Mouse (Mus musculus) neural tube, embryonic 11.5 days (tissue): ENCODE data around the gene Hoxb3. TPM values are rescaled to one million over a fixed set of nuclear protein-coding genes. Genes with fewer than 3 reads are reported as not detected.
A peak's percentile ranks its signal among the peaks of the same experiment; 100 is the strongest.

Experiments used
- ATAC-seq: fragments of 200-750 bp; cut with Nextera tagmentation; 2 replicates; pipeline ENCODE4 v1.8.0; 2017; ENCODE audit warnings: moderate number of reproducible peaks, mild to moderate bottlenecking, moderate TSS enrichment, moderate library complexity; ENCODE audit not compliant: insufficient read depth, low FRiP score, low TSS enrichment
- DNase-seq: peaks from one replicate; pipeline ENCODE4 v3.0.0-alpha.2; 2015; ENCODE audit warnings: low spot score
- H3K27ac ChIP-seq: fragments of 300-500 bp; sonication (generic); 2 replicates; pipeline ENCODE4 v1.5.1; 2014; ENCODE audit warnings: low read depth, mild to moderate bottlenecking, low read length
- H3K27me3 ChIP-seq: fragments of 300-500 bp; sonication (generic); 2 replicates; pipeline ENCODE4 v1.6.1; 2014; ENCODE audit warnings: mild to moderate bottlenecking, low read length, mixed read lengths; ENCODE audit not compliant: control insufficient read depth, insufficient read depth
- H3K36me3 ChIP-seq: fragments of 300-500 bp; sonication (generic); 2 replicates; pipeline ENCODE4 v1.6.1; 2014; ENCODE audit warnings: mild to moderate bottlenecking, low read length, moderate library complexity, mixed read lengths; ENCODE audit not compliant: control insufficient read depth, insufficient read depth
- H3K4me1 ChIP-seq: fragments of 300-500 bp; sonication (generic); 2 replicates; pipeline ENCODE4 v1.6.1; 2014; ENCODE audit warnings: low read length, mixed read lengths; ENCODE audit not compliant: control insufficient read depth, insufficient read depth
- H3K4me2 ChIP-seq: fragments of 300-500 bp; sonication (generic); 2 replicates; pipeline ENCODE4 v1.6.1; 2014; ENCODE audit warnings: low read depth, mild to moderate bottlenecking, moderate library complexity
- H3K4me3 ChIP-seq: fragments of 300-500 bp; sonication (generic); 2 replicates; pipeline ENCODE4 v1.5.1; 2014; ENCODE audit warnings: low read depth, low read length
- H3K9ac ChIP-seq: fragments of 300-500 bp; sonication (generic); 2 replicates; pipeline ENCODE4 v1.6.1; 2014; ENCODE audit warnings: mild to moderate bottlenecking, low read length
- H3K9me3 ChIP-seq: fragments of 300-500 bp; sonication (generic); 2 replicates; pipeline ENCODE4 v1.6.1; 2016; ENCODE audit warnings: low read length; ENCODE audit not compliant: control insufficient read depth
- WGBS: fragments of 180-500 bp; shearing (Covaris S2); extraction: QIAGEN DNeasy Blood & Tissue Kit; methylation state at CpG from one replicate; pipeline ENCODE4 v1.1.7; 2014; 5-methylcytosine and 5-hydroxymethylcytosine counted together
- polyA plus RNA-seq: library from polyadenylated mRNA; unstranded; fragments of >200 nt; fragmentation: Nextera tagmentation; extraction: Ambion mirVana; gene quantifications from 2 replicates; pipeline ENCODE4 v1.2.1, GENCODE M21; 2014

Gene Hoxb3
- polyA plus RNA-seq, 1 experiment from 2014 or later: 10.3 TPM

DNA sequence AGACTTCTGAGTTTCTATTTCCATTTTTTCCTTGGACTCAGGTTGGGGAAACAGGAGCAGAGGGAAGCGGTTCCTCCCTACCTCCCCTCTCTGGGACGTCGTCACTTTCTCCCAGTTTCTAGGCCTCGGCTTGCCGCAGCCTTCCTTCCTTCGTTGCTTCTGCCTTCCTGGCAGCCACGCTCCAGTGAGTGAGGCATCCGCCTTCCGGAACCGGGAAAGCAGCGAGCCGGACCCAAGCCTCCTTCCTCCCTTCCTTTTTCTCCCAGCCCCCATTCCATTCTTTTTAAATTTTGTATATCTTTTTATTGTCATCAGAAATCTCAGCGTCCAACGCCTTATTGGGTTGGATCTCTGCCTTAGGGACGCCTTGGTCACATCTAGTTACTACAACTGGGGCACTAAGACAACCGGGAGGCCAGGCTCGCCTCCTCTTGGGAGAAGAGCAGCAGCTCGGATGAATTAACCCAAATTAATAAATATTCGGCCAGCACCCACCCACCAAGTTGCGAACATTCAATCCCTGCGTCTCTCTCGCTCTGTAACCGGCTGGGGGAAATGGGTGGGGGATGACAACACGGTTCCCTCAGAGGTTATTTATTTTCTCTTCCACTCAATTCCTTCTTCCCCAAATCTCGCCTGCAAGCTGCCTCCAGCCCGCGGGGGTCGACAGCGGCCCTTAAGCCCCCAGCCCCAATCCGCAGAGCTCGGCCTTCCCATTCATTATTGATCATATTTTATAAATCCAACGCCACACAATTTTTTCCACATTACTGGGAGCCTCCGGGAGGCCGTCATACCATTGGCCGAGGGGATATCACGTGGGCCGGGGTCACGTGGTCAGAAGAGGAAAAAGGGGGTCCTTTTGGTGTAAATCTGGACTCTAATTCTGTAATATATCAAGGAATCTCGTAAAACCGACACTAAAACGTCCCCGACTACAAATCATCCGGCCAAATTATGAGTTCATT lies 37.1 kb upstream of the Hoxb3 start, which contains the start of gene Hoxb7:
Hoxb7 (plus strand) TSS at position 853 of the 968 bp plus-strand sequence.
- H3K4me3 ChIP-seq: peak within 1 kb of the TSS; percentile 96
- no peaks in the 10 kb centered on the region for H3K9me3 ChIP-seq
- peak within 1 kb of the TSS; percentile 100 for H3K4me2 ChIP-seq
- DNase-seq: peak; percentile 81
- peak within 1 kb of the TSS; percentile 100 for H3K9ac ChIP-seq
- peak within 1 kb of the TSS; percentile 100 for H3K27ac ChIP-seq
- no peaks in the 10 kb centered on the region for H3K36me3 ChIP-seq
- ATAC-seq: peak; percentile 29; the same call in 1 of the 2 replicates
- H3K4me1 ChIP-seq: peaks cover 20% of the 10 kb centered on the region
- 0 out of 2 replicates have a peak, but pooled peaks cover 3% of the 10 kb centered on the region for H3K27me3 ChIP-seq
- under 1% methylated on average over 43 of the region's 43 CpGs for WGBS

DNA sequence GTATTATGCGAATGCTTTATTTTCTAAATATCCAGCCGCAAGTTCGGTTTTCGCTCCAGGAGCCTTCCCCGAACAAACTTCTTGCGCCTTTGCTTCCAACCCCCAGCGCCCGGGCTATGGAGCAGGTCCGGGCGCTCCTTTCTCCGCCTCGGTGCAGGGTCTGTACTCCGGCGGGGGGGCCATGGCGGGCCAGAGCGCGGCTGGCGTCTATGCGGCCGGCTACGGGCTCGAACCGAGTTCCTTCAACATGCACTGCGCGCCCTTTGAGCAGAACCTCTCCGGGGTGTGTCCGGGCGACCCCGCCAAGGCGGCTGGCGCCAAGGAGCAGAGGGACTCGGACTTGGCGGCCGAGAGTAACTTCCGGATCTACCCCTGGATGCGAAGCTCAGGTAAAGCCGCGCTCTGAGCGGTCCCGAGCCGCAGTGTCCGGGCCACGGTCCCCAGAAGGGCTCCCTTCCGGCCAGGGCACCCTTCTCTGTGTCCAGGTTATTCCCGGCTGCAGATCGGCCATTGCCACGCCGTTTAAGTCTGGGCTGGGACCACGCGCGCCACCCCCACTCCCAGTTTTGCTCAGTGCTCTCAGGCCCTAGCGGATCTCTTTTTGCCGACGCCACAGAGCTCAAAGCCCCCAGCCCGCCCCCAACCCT lies 36.3 kb upstream of the Hoxb3 start:
- ATAC-seq: peak; percentile 29
- Histone ChIP-seq H3K36me3 (no peaks in the 10 kb centered on the region), H3K4me1 (peaks cover 18% of the 10 kb centered on the region), H3K4me3 (peak overlapping the region; percentile 96), H3K9ac (peak overlapping the region; percentile 100), H3K4me2 (peak overlapping the region; percentile 100), H3K9me3 (no peaks in the 10 kb centered on the region), H3K27ac (peak overlapping the region; percentile 100), H3K27me3 (no peaks in the 10 kb centered on the region)
- no peak for DNase-seq
- under 1% methylated on average over 55 of the region's 55 CpGs for WGBS

- Histone ChIP-seq H3K4me3 (peak overlapping the region; percentile 96), H3K4me2 (peak overlapping the region; percentile 100), H3K27me3 (no peaks in the 10 kb centered on the region), H3K9me3 (no peaks in the 10 kb centered on the region), H3K9ac (peak overlapping the region; percentile 100), H3K4me1 (peaks cover 18% of the 10 kb centered on the region), H3K27ac (peak overlapping the region; percentile 100), H3K36me3 (no peaks in the 10 kb centered on the region)
- ATAC-seq: peak; percentile 22
- WGBS: under 1% methylated on average over 9 of the region's 9 CpGs
- DNase-seq: no peak
These were observed 35.7 kb upstream of the Hoxb3 start for GRCm38 (mm10) chr11:96287411-96287810.

- H3K36me3 ChIP-seq: no peaks in the 10 kb centered on the region
- ATAC-seq (no peak), DNase-seq (no peak)
- peak overlapping the region; percentile 96 for H3K4me3 ChIP-seq
- H3K4me2 ChIP-seq: peak overlapping the region; percentile 100
- peak overlapping the region; percentile 100 for H3K9ac ChIP-seq
- H3K9me3 ChIP-seq: no peaks in the 10 kb centered on the region
- H3K4me1 ChIP-seq: peaks cover 18% of the 10 kb centered on the region
- WGBS: 13% methylated on average over 1 of the region's 1 CpGs
- H3K27ac ChIP-seq: peak overlapping the region; percentile 100
- no peaks in the 10 kb centered on the region for H3K27me3 ChIP-seq
These were observed 34.5 kb upstream of the Hoxb3 start for GRCm38 (mm10) chr11:96288455-96289221.

DNA sequence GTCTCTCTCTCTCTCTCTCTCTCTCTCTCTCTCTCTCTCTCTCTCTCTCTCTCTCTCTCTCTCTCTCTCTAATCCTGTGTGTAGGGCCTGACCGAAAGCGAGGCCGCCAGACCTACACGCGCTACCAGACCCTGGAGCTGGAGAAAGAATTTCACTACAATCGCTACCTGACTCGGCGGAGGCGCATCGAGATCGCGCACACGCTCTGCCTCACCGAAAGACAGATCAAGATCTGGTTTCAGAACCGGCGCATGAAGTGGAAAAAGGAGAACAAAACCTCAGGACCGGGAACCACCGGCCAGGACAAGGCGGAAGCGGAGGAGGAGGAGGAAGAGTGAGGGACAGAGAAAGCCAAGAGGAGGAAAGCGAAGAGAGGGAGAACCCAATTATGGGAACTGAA lies 33.8 kb upstream of the Hoxb3 start:
- 9% methylated on average over 21 of the region's 21 CpGs for WGBS
- no peak for DNase-seq
- H3K4me1 ChIP-seq: peaks cover 18% of the 10 kb centered on the region
- no peaks in the 10 kb centered on the region for H3K36me3 ChIP-seq
- H3K27ac ChIP-seq: peak overlapping the region; percentile 100
- peak overlapping the region; percentile 96 for H3K4me3 ChIP-seq
- H3K9me3 ChIP-seq: no peaks in the 10 kb centered on the region
- peak overlapping the region; percentile 100 for H3K9ac ChIP-seq
- no peaks in the 10 kb centered on the region for H3K27me3 ChIP-seq
- ATAC-seq: no peak
- peak overlapping the region; percentile 100 for H3K4me2 ChIP-seq

DNA sequence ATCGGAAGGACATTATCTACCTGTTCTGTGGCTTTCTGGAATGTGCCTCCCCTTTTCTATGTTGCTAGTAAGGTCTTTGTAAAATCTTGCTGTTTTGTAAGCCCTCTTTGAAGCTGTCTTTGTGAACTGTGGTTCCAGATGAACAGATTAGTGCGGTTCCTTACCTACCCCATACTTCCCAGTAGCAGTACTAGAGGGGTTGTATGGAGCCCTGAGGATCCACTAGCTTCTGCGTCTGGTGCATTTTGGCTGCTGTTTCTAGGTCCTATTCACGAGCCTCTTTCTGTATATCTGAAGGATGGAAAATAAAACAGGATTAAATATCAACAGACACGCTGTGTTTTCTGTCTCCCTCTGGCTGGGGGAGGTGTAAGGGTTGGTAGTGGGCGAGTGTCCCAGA lies 33.3 kb upstream of the Hoxb3 start:
- H3K4me1 ChIP-seq: peaks cover 18% of the 10 kb centered on the region
- H3K27ac ChIP-seq: peak overlapping the region; percentile 100
- no peaks in the 10 kb centered on the region for H3K9me3 ChIP-seq
- H3K9ac ChIP-seq: peak overlapping the region; percentile 100
- peak overlapping the region; percentile 100 for H3K4me2 ChIP-seq
- DNase-seq (no peak), ATAC-seq (no peak)
- H3K27me3 ChIP-seq: no peaks in the 10 kb centered on the region
- WGBS: 21% methylated on average over 6 of the region's 6 CpGs
- H3K4me3 ChIP-seq: peak overlapping the region; percentile 96
- no peaks in the 10 kb centered on the region for H3K36me3 ChIP-seq

DNA sequence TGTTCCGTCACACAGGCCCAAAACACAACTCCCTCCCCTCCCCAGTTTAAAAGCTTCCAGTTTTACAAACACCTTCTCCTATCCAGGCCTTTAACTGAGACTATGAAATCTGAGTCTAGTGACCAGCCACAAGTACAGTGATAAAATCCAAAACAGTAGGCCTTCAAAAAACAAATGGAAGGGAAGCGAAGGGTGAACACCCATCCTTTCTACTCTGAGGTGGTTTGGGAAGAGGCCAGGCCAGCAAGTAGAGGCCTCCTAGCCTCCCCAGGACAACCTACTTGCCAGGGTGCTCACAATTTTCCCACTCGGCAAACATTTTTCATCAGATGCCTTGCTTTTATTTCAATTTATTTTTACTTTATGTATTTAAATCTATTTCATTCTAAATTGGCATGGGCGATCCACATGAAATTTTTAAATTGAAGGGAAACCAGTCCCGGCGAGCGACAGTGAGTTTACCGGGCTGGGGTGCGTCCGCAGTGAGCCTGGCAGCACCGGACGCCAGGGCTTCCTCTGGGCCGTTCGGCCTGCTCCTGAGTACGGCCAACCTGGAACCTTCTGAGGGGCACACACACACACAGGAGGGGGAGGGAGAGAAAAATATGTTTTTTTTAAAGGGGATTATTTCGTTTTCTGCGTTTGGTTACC lies 32.3 kb upstream of the Hoxb3 start:
- no peak for ATAC-seq
- H3K9ac ChIP-seq: peak overlapping the region; percentile 100
- H3K4me2 ChIP-seq: peak overlapping the region; percentile 100
- WGBS: 8% methylated on average over 17 of the region's 17 CpGs
- no peaks in the 10 kb centered on the region for H3K9me3 ChIP-seq
- H3K4me1 ChIP-seq: peaks cover 18% of the 10 kb centered on the region
- H3K27ac ChIP-seq: peak overlapping the region; percentile 100
- H3K4me3 ChIP-seq: peak overlapping the region; percentile 96
- DNase-seq: no peak
- no peaks in the 10 kb centered on the region for H3K36me3 ChIP-seq
- no peaks in the 10 kb centered on the region for H3K27me3 ChIP-seq
